In the genomic region with DNA sequence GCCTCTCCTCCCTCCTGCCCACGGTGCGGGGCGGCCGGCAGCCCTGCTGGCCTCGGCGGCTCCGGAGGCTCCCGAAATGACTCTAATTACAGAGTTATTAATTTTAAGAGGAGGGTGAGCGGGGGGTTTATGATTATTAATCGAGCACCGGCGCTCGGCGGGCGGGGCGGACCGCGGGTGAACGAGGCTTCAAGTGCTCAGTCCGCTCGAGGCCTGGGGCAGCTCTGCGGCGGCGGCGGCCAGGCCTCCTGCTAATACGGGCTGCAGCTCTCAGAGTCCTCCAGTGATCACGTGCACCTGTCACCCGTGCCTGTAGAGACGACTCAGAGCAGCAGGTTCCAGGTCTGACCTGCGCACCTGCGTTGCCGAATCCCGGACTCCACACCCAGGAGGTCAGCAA, we compare ENCODE assay signal across 11 mouse cellular contexts. TPM values are rescaled to one million over a fixed set of nuclear protein-coding genes. Genes with fewer than 3 reads are reported as not detected.
A peak's percentile ranks its signal among the peaks of the same experiment; 100 is the strongest.
DNase-seq lines count a peak whose midpoint lies in the region; ATAC-seq and TF ChIP-seq lines count a peak whose summit lies in the region.
"Had no signal": no experiment of that assay in that cellular context is flagged by ENCODE, and none has a peak within 500 bp of the region (broad histone marks: within the 10 kb centered on the region; RNA-seq: fewer than 3 reads in every experiment).

No protein-coding gene starts in this region.

- no peak for ATAC-seq in lung, embryonic 14.5 days (ENCODE audit: insufficient read depth)
- no peak for ATAC-seq in hindbrain, embryonic 12.5 days (ENCODE audit: low FRiP score)
- no peak for ATAC-seq in limb, embryonic 11.5 days (ENCODE audit: insufficient number of reproducible peaks, low FRiP score, low TSS enrichment, low read depth)
- ATAC-seq: lung, postnatal 0 days had no signal

- no peak overlapping the region for H3K27ac ChIP-seq in lung, embryonic 14.5 days (ENCODE audit: low read depth)
- no peak overlapping the region for H3K27ac ChIP-seq in hindbrain, embryonic 12.5 days
- H3K27ac ChIP-seq in limb, embryonic 11.5 days (replicated peaks; ENCODE audit: low read depth, low read length) = no peak overlapping the region
- no peak overlapping the region for H3K27ac ChIP-seq in layer of hippocampus, adult 2 months

- H3K4me2 ChIP-seq in lung, embryonic 14.5 days = peak overlapping the region; percentile 31
- peak overlapping the region; percentile 48 for H3K4me2 ChIP-seq in hindbrain, embryonic 12.5 days (replicated peaks)
- no peak overlapping the region for H3K4me2 ChIP-seq in limb, embryonic 11.5 days (ENCODE audit: low read depth, severe bottlenecking)

- TF ChIP-seq CTCF in lung, embryonic 14.5 days (IDR thresholded peaks at IDR 0.05; ENCODE audit: low read depth) = no peak
- no peak for TF ChIP-seq CTCF in layer of hippocampus, adult 2 months (conservative IDR thresholded peaks at IDR 0.05)

- no peaks in the 10 kb centered on the region for H3K4me1 ChIP-seq in lung, embryonic 14.5 days (ENCODE audit: insufficient read depth)
- H3K4me1 ChIP-seq in hindbrain, embryonic 12.5 days = peaks cover 10% of the 10 kb centered on the region
- H3K4me1 ChIP-seq in limb, embryonic 11.5 days (ENCODE audit: control insufficient read depth, insufficient read depth, low read length) = no peaks in the 10 kb centered on the region

- no peak for DNase-seq in lung, embryonic 14.5 days
- DNase-seq in lung, postnatal 4 days = no peak
- peak; percentile 57 for DNase-seq in limb, embryonic 11.5 days (ENCODE audit: low spot score)
- DNase-seq in yolk sac, embryonic 10.5 days (ENCODE audit: low spot score) = peak; percentile 58
- DNase-seq in adrenal gland, postnatal 4 days (ENCODE audit: low spot score in 2 of 2) = no peak
- DNase-seq in thymus, postnatal 36 days = no peak
- DNase-seq in layer of hippocampus, adult 2 months (ENCODE audit: low spot score in 2 of 2) = no peak

- H3K27me3 ChIP-seq in lung, embryonic 14.5 days (ENCODE audit: insufficient read depth, low read length) = peaks cover 78% of the 10 kb centered on the region
- peaks cover 96% of the 10 kb centered on the region for H3K27me3 ChIP-seq in hindbrain, embryonic 12.5 days
- peaks cover 76% of the 10 kb centered on the region for H3K27me3 ChIP-seq in limb, embryonic 11.5 days (ENCODE audit: control insufficient read depth, insufficient read depth, low read length)

- 1% methylated on average over 33 of the region's 33 CpGs for whole genome bisulfite sequencing in lung, embryonic 14.5 days
- under 1% methylated on average over 33 of the region's 33 CpGs for WGBS in hindbrain, embryonic 12.5 days
- WGBS in limb, embryonic 11.5 days = 0% methylated on average over 33 of the region's 33 CpGs

- H3K9me3 ChIP-seq in lung, embryonic 14.5 days (ENCODE audit: low read depth, low read length) = no peaks in the 10 kb centered on the region
- no peaks in the 10 kb centered on the region for H3K9me3 ChIP-seq in hindbrain, embryonic 12.5 days (replicated peaks)
- H3K9me3 ChIP-seq in limb, embryonic 11.5 days (ENCODE audit: control insufficient read depth, low read length) = no peaks in the 10 kb centered on the region
- H3K9me3 ChIP-seq: G1E had no signal

- H3K36me3 ChIP-seq in lung, embryonic 14.5 days (ENCODE audit: insufficient read depth) = no peaks in the 10 kb centered on the region
- H3K36me3 ChIP-seq in hindbrain, embryonic 12.5 days = no peaks in the 10 kb centered on the region
- no peaks in the 10 kb centered on the region for H3K36me3 ChIP-seq in limb, embryonic 11.5 days (ENCODE audit: control insufficient read depth, insufficient read depth, low read length)
- H3K36me3 ChIP-seq: G1E had no signal

- H3K4me3 ChIP-seq in lung, embryonic 14.5 days (ENCODE audit: low read depth, low read length) = 0 out of 2 replicates have a peak overlapping the region, but pooled peaks have one; percentile 5
- peak overlapping the region; percentile 24; the same call in 1 of the 2 replicates for H3K4me3 ChIP-seq in hindbrain, embryonic 12.5 days
- peak overlapping the region; percentile 6; the same call in 1 of the 2 replicates for H3K4me3 ChIP-seq in limb, embryonic 11.5 days (ENCODE audit: low read depth, low read length)
- no peak overlapping the region for H3K4me3 ChIP-seq in layer of hippocampus, adult 2 months

- H3K9ac ChIP-seq in lung, embryonic 14.5 days = no peak overlapping the region
- no peak overlapping the region for H3K9ac ChIP-seq in hindbrain, embryonic 12.5 days
- H3K9ac ChIP-seq in limb, embryonic 11.5 days (ENCODE audit: low read length) = no peak overlapping the region

RNA-seq across cellular contexts. Expression of gene Pax2, which starts 21.2 kb away (rescaled TPM):
- 0.07 TPM in 1 of 2 replicates, not detected in the other for polyA plus RNA-seq in lung, embryonic 14.5 days (2014; fragmentation: Nextera tagmentation; extraction: Ambion mirVana)
- 15.1 and 18.6 TPM in 2 replicates for polyA plus RNA-seq in hindbrain, embryonic 12.5 days (2016; fragmentation: Nextera tagmentation; extraction: Ambion mirVana)
- 0.08 and 0.14 TPM in 2 replicates for polyA plus RNA-seq in limb, embryonic 11.5 days (2014; fragmentation: Nextera tagmentation; extraction: Ambion mirVana)
- 10 to 100 TPM in 1 of 2 experiments, under 1 TPM in 1; 0.45 to 13.6 TPM for total RNA-seq in adrenal gland, postnatal 4 days (2021)
- total RNA-seq in layer of hippocampus, adult 2 months (2021) = under 1 TPM; 0.25 to 0.31 TPM
- polyA plus RNA-seq: G1E; large intestine, adult 2 months; lung, postnatal 0 days had no signal

Comparison
In these comparisons a context has a peak if more than half of its experiments do, and no peak if none do; other contexts are left out.
1. DNase-seq: peak in limb, embryonic 11.5 days (single experiment) and yolk sac, embryonic 10.5 days (single experiment); none in lung, embryonic 14.5 days (single experiment), lung, postnatal 4 days (0 of 2), adrenal gland, postnatal 4 days (0 of 2), thymus, postnatal 36 days (0 of 2) and layer of hippocampus, adult 2 months (0 of 2).
2. RNA of gene Pax2, which starts 21.2 kb away (polyA plus RNA-seq): 15.1 to 18.6 TPM in hindbrain, embryonic 12.5 days; 0.08 to 0.14 TPM in limb, embryonic 11.5 days and 0.07 TPM in lung, embryonic 14.5 days; every median in the first group is over 10 times any median in the second.